Mouse (Mus musculus) limb, embryonic 14.5 days (tissue): ENCODE results near the gene Ccl3. TPM values are rescaled to one million over a fixed set of nuclear protein-coding genes. Genes with fewer than 3 reads are reported as not detected.

Experiments used
- ATAC-seq: fragments of 200-750 bp; cut with Nextera tagmentation; 2 replicates; pipeline ENCODE4 v1.8.0; 2017; ENCODE audit warnings: low read depth, moderate number of reproducible peaks, moderate TSS enrichment; ENCODE audit not compliant: low FRiP score
- DNase-seq: peaks from one replicate; pipeline ENCODE4 v3.0.0-alpha.2; 2015; ENCODE audit warnings: low spot score
- H3K27ac ChIP-seq: fragments of 300-500 bp; sonication (generic); replicated peaks from 2 replicates; pipeline ENCODE4 v1.5.1; 2014; ENCODE audit warnings: low read depth, mild to moderate bottlenecking, low read length, moderate library complexity, mixed read lengths
- H3K27me3 ChIP-seq: fragments of 300-500 bp; sonication (generic); 2 replicates; pipeline ENCODE4 v1.6.1; 2014; ENCODE audit warnings: low read length, mixed read lengths; ENCODE audit not compliant: control insufficient read depth, insufficient read depth
- H3K36me3 ChIP-seq: fragments of 300-500 bp; sonication (generic); 2 replicates; pipeline ENCODE4 v1.6.1; 2014; ENCODE audit warnings: mild to moderate bottlenecking, low read length, moderate library complexity, mixed read lengths; ENCODE audit not compliant: control insufficient read depth, insufficient read depth
- H3K4me1 ChIP-seq: fragments of 300-500 bp; sonication (generic); 2 replicates; pipeline ENCODE4 v1.6.1; 2014; ENCODE audit warnings: antibody characterized with exemption, low read length, mixed read lengths; ENCODE audit not compliant: control insufficient read depth, insufficient read depth
- H3K4me2 ChIP-seq: fragments of 300-500 bp; sonication (generic); replicated peaks from 2 replicates; pipeline ENCODE4 v1.6.1; 2014; ENCODE audit warnings: low read depth, mild to moderate bottlenecking, low read length, moderate library complexity; ENCODE audit not compliant: severe bottlenecking
- H3K4me3 ChIP-seq: fragments of 300-500 bp; sonication (generic); replicated peaks from 2 replicates; pipeline ENCODE4 v1.5.1; 2014; ENCODE audit warnings: low read length
- H3K9ac ChIP-seq: fragments of 300-500 bp; sonication (generic); 2 replicates; pipeline ENCODE4 v1.6.1; 2014; ENCODE audit warnings: mild to moderate bottlenecking, low read depth, low read length, moderate library complexity; ENCODE audit not compliant: severe bottlenecking
- H3K9me3 ChIP-seq: fragments of 300-500 bp; sonication (generic); 2 replicates; pipeline ENCODE4 v1.6.1; 2016; ENCODE audit warnings: low read length; ENCODE audit not compliant: control insufficient read depth
- POLR2A ChIP-seq: fragments of 200-500 bp; IDR thresholded peaks from 2 replicates; pipeline ENCODE4 v1.8.0; 2012; ENCODE audit warnings: inconsistent platforms, mild to moderate bottlenecking, moderate library complexity, borderline replicate concordance; ENCODE audit not compliant: insufficient read depth, insufficient read length; ENCODE audit errors: extremely low read depth
- WGBS: fragments of 180-500 bp; shearing (Covaris S2); extraction: QIAGEN DNeasy Blood & Tissue Kit; methylation state at CpG from one replicate; pipeline ENCODE4 v1.1.7; 2014; 5-methylcytosine and 5-hydroxymethylcytosine counted together
- polyA plus RNA-seq, 2 experiments: library from polyadenylated mRNA; depleted of rRNA in 1 of 2; stranded (reverse) in 1 of 2; unstranded in 1 of 2; fragments of >200 nt; fragmentation: Nextera tagmentation in 1 of 2; extraction: Ambion mirVana in 1 of 2; gene quantifications; 2 replicates each; pipeline versions ENCODE4 v1.2.1 to v1.2.3; 2012 to 2014

The Ccl3 gene
- polyA plus RNA-seq, 2 experiments, result 1.4 to 1.9 TPM

- DNase-seq (no peak), ATAC-seq (no peak)
- Histone ChIP-seq H3K27ac (no peak within 1 kb of the TSS), H3K4me3 (no peak within 1 kb of the TSS), H3K9ac (no peak within 1 kb of the TSS), H3K27me3 (no peaks in the 10 kb centered on the region), H3K36me3 (no peaks in the 10 kb centered on the region), H3K9me3 (no peaks in the 10 kb centered on the region), H3K4me2 (no peak within 1 kb of the TSS), H3K4me1 (no peaks in the 10 kb centered on the region)
- no peak for TF ChIP-seq POLR2A
- WGBS, result 70% methylated on average over 1 of the region's 1 CpGs
Observed at GRCm38 (mm10) chr11:83645521-83645920, 3.6 kb downstream of the Ccl3 start, which contains the start of gene Rpl9-ps1. Gene Rpl9-ps1 (minus strand): TSS chr11:83645621.

GRCm38 (mm10) chr11:83641216-83641615 is 7.9 kb downstream of the Ccl3 start:
- Histone ChIP-seq H3K4me3 (no peak overlapping the region), H3K9ac (no peak overlapping the region), H3K4me2 (no peak overlapping the region), H3K27me3 (no peaks in the 10 kb centered on the region), H3K4me1 (no peaks in the 10 kb centered on the region), H3K9me3 (no peaks in the 10 kb centered on the region), H3K27ac (no peak overlapping the region), H3K36me3 (no peaks in the 10 kb centered on the region)
- ATAC-seq (no peak), DNase-seq (no peak)
- 82% methylated on average over 2 of the region's 2 CpGs for WGBS
- no peak for TF ChIP-seq POLR2A

- H3K4me3 ChIP-seq, result no peak overlapping the region
- no peak for ATAC-seq
- 83% methylated on average over 5 of the region's 5 CpGs for WGBS
Observed at GRCm38 (mm10) chr11:83640141-83640540, 9.0 kb downstream of the Ccl3 start.

GRCm38 (mm10) chr11:83639533-83639932 is 9.6 kb downstream of the Ccl3 start:
- no peak overlapping the region for H3K4me2 ChIP-seq
- no peaks in the 10 kb centered on the region for H3K27me3 ChIP-seq
- H3K4me1 ChIP-seq, result no peaks in the 10 kb centered on the region
- DNase-seq (no peak), ATAC-seq (no peak)
- H3K9me3 ChIP-seq, result no peaks in the 10 kb centered on the region
- WGBS, result 66% methylated on average over 3 of the region's 3 CpGs
- TF ChIP-seq POLR2A, result no peak
- no peak overlapping the region for H3K9ac ChIP-seq
- H3K36me3 ChIP-seq, result no peaks in the 10 kb centered on the region
- H3K27ac ChIP-seq, result no peak overlapping the region
- no peak overlapping the region for H3K4me3 ChIP-seq

More at GRCm38 (mm10) chr11:83640141-83640540, 9.0 kb downstream of the Ccl3 start:
- Histone ChIP-seq H3K9me3 (no peaks in the 10 kb centered on the region), H3K27ac (no peak overlapping the region), H3K4me1 (no peaks in the 10 kb centered on the region), H3K9ac (no peak overlapping the region), H3K4me2 (no peak overlapping the region), H3K36me3 (no peaks in the 10 kb centered on the region), H3K27me3 (no peaks in the 10 kb centered on the region)
- TF ChIP-seq POLR2A, result no peak
- DNase-seq, result no peak

- no peak overlapping the region for H3K4me3 ChIP-seq
- H3K9me3 ChIP-seq, result no peaks in the 10 kb centered on the region
- H3K27me3 ChIP-seq, result no peaks in the 10 kb centered on the region
- 60% methylated on average over 2 of the region's 2 CpGs for WGBS
- H3K4me2 ChIP-seq, result no peak overlapping the region
- H3K9ac ChIP-seq, result no peak overlapping the region
- ATAC-seq, result no peak
- no peak for DNase-seq
- no peak for TF ChIP-seq POLR2A
- no peak overlapping the region for H3K27ac ChIP-seq
- H3K36me3 ChIP-seq, result no peaks in the 10 kb centered on the region
- H3K4me1 ChIP-seq, result no peaks in the 10 kb centered on the region
Observed at GRCm38 (mm10) chr11:83638934-83639333, 10.2 kb downstream of the Ccl3 start.

GRCm38 (mm10) chr11:83636742-83637235 is 12.4 kb downstream of the Ccl3 start:
- WGBS, result 79% methylated on average over 1 of the region's 1 CpGs
- H3K27me3 ChIP-seq, result no peaks in the 10 kb centered on the region
- ATAC-seq (no peak), DNase-seq (no peak)
- no peak overlapping the region for H3K27ac ChIP-seq
- H3K4me3 ChIP-seq, result no peak overlapping the region
- H3K9ac ChIP-seq, result no peak overlapping the region
- H3K4me1 ChIP-seq, result no peaks in the 10 kb centered on the region
- H3K9me3 ChIP-seq, result no peaks in the 10 kb centered on the region
- H3K36me3 ChIP-seq, result no peaks in the 10 kb centered on the region
- TF ChIP-seq POLR2A, result no peak
- H3K4me2 ChIP-seq, result no peak overlapping the region
